Mouse (Mus musculus) spleen, adult 2 months (tissue): ENCODE results near the gene Celsr1.

Experiments used
- CTCF ChIP-seq: fragments of 200-500 bp; IDR thresholded peaks from 2 replicates; pipeline ENCODE4 v1.5.1; 2011; ENCODE audit warnings: mild to moderate bottlenecking, inconsistent platforms; ENCODE audit not compliant: insufficient read depth, insufficient read length, insufficient replicate concordance; ENCODE audit errors: extremely low read depth
- POLR2A ChIP-seq: fragments of 200-500 bp; IDR thresholded peaks from 2 replicates; pipeline ENCODE4 v1.6.1; 2011; ENCODE audit warnings: low read depth, low read length, inconsistent platforms

DNA sequence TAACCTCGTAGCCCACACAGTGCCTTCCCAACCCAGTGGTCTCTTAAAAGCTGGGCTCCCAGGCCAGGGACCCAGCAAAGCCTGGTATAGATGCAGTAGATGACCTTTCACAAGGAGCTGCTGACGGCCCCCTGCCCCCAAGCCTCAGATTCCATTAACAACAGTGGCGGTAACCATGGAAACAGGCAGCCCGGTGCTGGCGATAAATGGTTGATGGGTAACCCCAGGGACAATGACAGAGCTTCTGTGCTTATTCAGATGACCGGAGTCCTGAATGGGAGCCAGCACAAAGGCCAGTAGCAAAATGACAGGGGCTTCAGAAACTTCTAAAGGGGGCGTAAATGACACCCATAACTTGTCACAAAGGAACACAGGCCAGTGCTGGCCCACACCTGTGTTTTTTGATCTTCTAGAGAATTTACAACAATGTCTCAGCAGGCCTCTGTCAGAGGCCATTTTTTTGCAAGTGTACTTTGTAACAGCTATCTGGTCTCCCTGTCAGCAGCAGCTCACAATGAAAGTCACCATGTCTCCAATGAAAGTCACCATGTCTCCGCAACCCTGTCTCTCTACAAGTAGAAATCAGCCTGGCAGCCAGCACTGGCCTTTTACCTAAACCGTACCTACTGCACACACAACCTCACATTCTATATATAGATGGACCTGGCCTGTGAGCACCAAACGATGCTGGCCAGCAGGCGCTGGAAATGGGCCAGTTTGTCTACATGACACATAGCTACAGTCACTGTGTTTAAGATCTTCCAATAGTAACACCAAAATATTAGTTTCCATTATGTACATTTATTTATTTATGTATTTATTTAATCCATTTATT, 27.7 kb downstream of the Celsr1 start:
- TF ChIP-seq CTCF: no peak
- TF ChIP-seq POLR2A: no peak
